Mouse (Mus musculus) liver, postnatal 0 days (tissue): ENCODE results near the gene Aspdh.

ENCODE experiments used
- CTCF ChIP-seq: sonication (generic); IDR thresholded peaks from 2 replicates; pipeline ENCODE4 v1.5.1; 2016; ENCODE audit warnings: antibody characterized with exemption, low read depth
- EP300 ChIP-seq: IDR thresholded peaks from 2 replicates; pipeline ENCODE4 v1.6.1; 2016; ENCODE audit warnings: antibody characterized with exemption, low read depth, mild to moderate bottlenecking

GRCm38 (mm10) chr7:44445528-44445923, 19.7 kb upstream of the Aspdh start:
- TF ChIP-seq EP300 (no peak), CTCF (no peak)
